Mouse (Mus musculus): ENCODE measurements around the gene Sod1. TPM values are rescaled to one million over a fixed set of nuclear protein-coding genes. Genes with fewer than 3 reads are reported as not detected.
"Not testable (repeated sequence)": the region's sequence is repeated elsewhere in the genome, so short reads cannot be mapped to it uniquely, and the experiment has no call there.

The Sod1 gene
- total RNA-seq, 2 experiments from 2014 or later: 695 to 806 TPM

DNA sequence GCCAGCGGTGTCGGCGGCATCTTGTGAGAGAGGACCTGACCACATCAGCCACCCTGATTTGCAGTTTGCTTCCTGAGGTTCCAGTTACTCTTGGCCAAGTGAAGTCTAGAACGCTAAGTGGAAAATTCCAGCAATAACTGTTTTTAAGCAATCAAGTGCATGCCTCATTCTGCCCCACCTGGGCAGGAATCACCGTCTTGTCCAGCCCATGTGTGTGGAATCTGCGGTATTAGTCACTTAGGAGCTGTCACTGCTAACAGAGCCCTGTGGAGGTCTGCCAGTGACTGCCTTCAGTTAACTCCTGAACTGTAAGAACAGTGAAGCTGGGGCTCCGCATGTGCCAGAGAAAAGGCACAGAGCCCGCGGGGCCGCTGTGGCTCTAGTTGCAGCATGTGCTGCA, 9.8 kb upstream of the Sod1 start:
- ATAC-seq (ENCODE audit: poor library complexity, severe bottlenecking): no peak

DNA sequence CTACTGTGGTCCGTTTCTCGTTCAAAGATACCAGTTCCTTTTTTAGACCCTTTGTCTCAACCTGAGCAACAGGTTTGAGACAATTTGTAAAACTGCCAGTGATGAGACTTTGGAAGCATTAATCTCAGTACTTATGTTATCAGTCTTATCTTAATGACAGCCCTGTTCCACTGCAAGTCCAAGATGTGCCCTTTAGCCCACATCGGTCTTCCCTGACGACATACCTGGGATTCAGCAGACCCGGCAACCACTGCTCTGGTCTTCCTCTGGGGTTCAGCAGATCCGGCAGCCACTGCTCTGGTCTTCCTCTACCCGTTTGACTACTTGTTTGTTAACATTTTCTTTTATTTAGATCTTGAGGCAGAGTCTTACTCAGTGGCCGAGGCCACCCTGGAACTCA, 8.8 kb upstream of the Sod1 start:
- ATAC-seq (ENCODE audit: poor library complexity, severe bottlenecking): no peak

DNA sequence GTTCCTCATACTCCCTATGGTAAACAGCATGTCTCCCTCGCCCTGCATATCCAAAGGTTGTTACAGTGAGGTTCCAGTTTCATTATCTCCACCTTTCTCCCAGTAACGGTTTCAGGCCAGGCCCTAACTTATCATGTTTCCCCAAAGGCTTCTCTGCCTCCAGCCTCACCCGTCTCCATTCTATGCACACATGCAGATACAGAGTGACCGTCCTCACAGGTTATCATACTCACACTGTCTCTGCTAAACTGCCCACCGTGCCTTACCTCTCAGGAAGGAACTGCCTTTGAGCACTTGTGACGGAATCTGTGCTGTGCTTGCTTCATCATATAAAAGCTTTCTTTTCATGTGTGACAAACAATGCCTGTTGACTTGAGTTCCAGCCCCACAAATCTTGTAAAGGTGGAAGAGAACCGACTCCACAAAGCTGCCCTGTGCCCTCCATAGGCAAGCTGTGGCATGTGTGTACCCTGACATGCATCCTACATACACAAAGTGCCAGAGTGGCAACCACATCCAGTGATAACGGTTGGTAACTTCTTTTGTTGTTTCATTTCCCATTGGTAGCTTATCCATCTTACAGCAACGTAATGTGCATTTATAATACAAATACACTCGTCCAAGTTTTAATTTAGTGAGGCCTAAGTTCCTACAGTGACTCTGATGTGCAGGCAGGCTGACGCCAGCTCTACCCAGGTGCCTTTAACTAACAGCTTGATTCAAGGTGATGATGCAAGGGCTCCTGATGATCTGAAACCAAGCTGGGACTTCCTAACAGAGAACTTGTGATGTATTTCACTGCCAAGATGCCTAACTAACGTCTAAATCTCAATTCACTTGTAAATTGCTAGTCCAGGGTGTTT, 6.8 kb upstream of the Sod1 start:
- ATAC-seq (ENCODE audit: poor library complexity, severe bottlenecking): peak; percentile 26; the same call in 1 of the 2 replicates

DNA sequence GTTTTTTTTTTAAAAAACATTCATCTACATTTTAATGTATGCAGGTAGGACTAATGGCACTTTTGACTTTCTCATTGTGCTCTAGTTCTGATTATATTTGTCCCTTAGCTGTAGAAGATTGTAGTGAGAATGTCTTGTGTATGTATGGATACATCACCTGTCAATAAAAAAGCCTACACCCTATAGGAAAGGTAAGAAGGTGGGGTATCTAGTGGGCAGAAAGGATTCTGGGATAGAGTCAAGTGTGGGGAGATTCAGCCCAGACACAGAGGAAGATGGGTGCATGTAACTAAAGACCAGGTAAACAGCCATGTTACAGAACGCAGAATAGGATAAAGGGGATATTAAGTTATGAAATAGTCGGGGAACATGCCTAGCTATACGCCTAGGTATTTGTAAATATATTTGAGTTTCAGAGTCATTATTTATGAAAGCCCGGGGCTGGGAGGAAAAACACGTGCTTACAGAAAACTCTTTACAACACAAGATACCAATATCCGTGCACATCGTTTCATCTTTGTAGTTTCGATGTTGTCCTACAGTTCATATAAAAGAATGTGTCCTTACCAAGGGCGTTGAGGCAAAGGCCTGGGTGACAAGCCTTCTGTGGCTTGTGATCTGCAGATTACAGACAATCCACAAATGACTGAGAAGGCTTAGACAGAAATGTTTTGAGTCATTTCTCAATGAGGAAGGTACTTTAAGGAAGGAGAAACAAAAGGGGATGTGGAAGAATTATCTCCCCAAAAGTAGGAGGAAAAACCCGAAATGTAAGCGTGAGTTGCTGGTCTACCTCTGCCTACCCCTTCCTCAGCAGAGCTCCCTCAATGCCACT, 5.6 kb upstream of the Sod1 start:
- peak; percentile 69 for ATAC-seq (ENCODE audit: poor library complexity, severe bottlenecking)

DNA sequence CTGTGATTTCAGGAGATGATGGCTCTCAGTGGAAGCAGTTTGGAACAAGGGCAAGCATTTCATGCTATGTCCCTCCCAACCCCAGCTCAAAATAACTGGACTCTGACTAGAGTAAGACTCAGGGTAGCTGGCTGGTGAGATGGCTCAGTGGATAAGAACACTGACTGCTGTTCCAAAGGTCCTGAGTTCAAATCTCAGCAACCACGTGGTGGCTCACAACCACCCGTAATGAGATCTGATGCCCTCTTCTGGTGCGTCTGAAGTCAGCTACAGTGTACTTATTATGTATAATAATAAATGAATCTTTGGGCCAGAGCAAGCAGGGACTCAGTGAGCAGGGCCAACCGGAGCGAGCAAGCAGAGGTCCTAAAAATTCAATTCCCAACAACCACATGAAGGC, 4.7 kb upstream of the Sod1 start:
- not testable (repeated sequence) for ATAC-seq (ENCODE audit: poor library complexity, severe bottlenecking)

DNA sequence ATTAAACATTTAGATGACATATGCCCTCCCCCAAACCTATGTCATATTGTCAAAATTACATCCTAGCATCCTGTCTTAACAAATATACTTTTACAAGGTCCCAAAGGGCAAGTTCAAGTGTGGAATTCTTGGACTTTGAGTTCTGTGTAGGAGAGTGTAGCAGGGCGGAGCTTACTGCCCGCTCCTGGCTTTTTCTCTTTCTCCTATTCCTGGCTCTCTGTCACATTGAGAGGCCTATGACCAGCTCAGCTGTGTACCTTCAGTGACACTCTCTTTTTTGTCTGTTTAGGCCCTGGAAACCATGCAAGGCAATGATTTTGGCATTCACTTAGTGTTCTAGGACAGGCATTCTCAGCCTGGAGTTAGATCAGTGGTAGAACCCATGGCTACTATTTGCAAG, 4.1 kb upstream of the Sod1 start:
- no peak for ATAC-seq (ENCODE audit: poor library complexity, severe bottlenecking)

DNA sequence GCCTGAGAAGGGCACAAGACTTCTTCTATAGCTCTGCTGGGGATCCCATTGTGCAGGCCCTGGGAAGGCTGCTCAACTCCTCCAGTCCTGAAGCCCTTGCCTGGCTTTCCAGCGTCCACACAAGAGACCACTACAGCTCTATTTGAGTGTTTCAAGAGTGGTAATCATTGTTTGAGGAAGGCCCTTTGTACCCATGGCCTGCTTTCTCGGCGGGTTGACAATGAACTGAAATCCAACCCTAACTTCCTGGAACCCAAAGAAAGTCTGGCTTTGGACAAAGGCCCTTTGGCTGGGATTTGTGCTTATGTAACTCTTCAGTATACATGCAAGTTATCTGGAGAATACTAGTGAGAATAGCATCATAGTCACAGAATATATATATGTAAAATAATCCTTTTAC, 3.2 kb upstream of the Sod1 start:
- ATAC-seq (ENCODE audit: poor library complexity, severe bottlenecking): no peak

DNA sequence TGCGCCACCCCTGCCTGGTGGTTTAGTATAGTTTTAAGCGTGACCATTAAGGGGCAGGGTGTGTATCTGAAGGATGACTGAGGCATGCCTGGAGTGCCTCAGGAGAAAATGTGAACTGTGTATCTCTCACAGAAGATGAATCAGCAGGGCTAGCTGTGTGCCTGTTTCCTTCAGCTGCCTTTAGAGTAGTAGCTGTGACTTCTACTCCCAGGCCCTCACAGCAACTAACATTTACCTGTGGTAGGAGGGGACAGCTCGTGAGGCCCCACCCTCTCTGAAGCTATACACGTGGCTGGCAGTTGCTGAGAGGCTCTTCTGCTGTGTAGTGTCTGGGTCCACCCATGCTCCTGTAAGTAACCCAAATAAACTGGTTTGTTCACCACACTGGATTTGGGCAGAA, 2.6 kb upstream of the Sod1 start:
- ATAC-seq (ENCODE audit: poor library complexity, severe bottlenecking): no peak

DNA sequence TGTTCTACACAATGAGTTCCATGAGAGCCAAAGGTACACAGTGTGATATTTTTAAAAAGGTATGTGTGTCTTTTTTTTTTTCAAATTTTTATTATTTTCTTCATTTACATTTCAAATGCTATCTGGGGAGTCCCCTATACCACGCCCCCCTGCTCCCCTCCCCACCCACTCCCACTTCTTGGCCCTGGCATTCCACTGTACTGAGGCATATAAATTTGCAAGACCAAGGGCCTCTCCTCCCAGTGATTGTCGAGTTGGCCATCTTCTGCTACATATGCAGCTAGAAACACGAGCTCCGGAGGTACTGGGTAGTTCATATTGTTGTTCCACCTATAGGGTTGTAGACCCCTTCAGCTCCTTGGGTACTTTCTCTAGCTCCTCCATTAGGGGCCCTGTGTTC, 1.1 kb upstream of the Sod1 start:
- ATAC-seq (ENCODE audit: poor library complexity, severe bottlenecking): not testable (repeated sequence)

DNA sequence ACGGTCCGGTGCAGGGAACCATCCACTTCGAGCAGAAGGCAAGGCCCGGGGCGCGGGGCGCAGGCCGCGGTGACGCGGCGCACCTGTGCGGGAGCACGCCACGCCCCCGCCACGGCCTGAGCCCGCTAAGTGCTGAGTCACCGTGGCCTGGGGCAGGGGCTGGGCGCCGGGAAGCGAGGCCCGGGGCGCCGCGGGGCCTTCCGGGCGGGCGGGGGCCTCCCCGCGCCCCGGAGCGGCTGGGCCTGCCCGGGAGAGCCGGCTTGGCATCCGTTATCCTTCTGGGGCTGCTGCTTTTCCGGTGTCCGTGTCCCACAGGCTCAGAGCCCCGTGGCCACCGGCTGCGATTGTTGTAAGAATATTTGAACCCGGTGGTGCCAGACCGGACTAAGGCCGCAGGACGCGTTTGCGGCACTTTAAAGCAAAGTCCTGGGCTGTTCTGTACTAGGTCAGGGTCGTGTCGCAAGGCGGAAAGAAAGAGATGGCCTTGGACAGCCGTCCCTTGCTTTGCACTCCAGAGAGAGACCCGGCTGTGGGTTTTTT, 408 bp downstream of the Sod1 start:
- peak; percentile 22 for ATAC-seq (ENCODE audit: poor library complexity, severe bottlenecking)

DNA sequence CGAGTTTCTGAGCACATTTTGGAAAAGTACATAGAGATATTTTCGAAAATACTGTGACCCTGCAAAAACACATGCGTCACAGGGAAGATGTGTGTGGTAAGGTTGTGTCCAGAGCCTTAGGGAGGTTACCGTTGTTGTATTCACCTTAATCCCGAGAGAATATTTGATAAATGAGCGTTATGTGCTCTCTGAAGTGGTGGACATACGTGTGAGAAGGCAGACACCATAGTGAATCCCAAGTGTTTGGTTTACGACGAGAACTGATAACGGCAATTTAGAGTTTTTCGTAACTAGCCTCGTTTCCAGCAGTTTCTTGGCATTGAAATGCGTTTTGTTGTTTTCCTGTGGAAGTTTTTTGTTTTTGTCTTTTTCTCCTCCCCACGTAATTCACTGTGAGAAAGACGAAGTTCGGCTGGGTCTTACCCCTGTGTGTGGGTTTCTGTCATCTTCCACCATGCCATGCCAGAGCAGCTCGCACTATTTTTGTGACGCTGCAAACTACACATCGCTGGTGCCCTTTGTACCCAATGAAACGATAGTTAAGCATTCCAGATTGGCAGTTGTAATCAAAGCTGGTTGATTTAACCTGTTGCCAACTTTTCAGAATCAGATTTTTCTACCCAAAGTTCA, 1.0 kb downstream of the Sod1 start:
- no peak for ATAC-seq (ENCODE audit: poor library complexity, severe bottlenecking)

DNA sequence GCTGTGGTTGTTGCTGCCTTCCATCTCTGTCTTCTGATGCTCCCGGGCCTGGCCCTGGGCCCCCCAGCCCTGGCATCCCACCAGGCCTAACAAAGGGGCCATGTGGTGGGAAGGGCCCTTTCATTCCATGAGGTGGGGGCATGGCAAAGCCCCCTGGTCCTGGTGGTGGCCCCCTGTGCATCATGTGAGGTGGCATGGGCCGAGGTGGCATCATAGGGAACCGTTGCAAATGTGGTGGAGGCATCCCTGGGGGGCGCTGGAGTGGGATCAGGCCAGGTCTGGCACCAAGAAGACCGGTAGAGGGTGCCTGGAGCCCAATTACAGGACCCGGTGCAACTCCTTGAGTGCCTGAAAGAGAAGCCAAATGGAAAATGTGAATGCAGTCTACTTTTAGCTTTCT, 9.3 kb downstream of the Sod1 start:
- no peak for ATAC-seq (ENCODE audit: poor library complexity, severe bottlenecking)

DNA sequence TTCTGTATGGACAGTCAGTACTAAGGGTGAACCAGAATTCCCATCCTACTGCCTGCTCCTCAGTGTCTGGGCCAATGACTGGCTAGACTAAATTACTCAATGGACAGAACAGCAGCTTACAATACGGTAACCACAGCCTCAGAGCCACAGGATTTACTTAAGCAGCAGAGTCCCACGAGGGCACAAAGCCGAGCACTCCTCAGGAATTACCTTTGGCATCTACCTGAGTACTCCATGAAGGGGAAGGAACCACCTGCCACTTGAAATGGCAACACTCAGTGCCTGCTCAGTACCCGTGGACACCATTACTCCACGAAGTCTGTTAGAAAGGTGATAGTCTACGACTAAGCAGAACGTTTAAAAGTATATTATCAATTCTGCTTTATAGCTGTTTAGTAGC, 10.7 kb downstream of the Sod1 start:
- ATAC-seq (ENCODE audit: poor library complexity, severe bottlenecking): no peak

DNA sequence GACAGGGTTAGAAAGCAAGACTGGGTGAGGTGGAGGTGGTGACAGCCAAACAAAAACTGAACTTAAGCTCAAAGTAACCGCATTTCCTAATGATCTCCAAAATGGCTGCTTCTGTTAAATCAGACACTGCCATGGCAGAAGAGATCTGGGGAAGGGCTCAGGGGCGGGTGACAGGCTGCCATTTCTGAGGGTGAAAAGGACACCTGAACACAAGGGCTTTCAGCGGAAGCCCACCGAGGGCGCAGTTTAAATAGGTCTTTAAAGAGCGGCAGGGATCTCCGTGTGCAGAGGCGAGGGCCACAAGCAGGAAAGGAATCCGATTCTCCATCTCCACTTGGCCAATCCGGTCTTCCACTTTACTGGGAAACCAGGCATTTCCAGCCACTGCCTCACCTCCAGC, 13.1 kb downstream of the Sod1 start:
- no peak for ATAC-seq (ENCODE audit: poor library complexity, severe bottlenecking)

DNA sequence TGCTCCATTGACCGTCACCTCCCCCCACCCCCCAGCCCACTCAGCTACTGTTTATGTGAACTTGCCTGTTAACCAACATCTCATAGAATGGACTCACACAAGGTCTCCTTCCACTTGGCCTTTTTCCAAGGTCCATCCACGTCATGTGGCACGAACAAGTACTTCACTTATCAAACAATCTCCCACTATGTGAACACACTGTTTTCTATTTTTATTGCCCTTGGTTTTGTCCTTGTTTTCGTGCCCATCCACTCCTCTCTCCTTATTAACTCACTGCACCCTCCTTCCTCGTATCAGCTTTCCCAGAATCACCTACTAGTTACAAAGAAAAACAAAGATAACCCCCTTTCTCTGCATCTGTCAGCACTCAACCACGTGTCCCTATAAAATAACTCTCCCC, 14.1 kb downstream of the Sod1 start:
- ATAC-seq (ENCODE audit: poor library complexity, severe bottlenecking): no peak

DNA sequence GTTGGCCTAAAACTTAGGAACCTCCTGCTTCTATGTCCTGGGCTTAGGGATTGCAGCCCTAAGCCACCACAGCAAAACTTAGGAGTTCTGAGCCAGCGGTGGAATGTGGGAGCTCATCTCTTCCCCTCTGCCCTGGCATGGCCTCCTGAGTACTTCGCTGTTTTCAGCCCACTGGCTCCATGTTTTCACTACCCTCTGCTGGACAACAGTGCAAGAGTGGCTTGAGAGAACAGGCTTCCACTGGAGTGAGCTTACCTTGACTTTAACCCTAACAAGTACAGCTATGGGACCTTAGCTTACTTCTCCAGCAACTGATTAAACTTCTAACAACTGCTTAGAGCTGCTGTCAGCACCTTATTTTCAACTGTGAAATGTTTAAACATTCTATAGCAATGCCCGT, 14.6 kb downstream of the Sod1 start:
- no peak for ATAC-seq (ENCODE audit: poor library complexity, severe bottlenecking)

DNA sequence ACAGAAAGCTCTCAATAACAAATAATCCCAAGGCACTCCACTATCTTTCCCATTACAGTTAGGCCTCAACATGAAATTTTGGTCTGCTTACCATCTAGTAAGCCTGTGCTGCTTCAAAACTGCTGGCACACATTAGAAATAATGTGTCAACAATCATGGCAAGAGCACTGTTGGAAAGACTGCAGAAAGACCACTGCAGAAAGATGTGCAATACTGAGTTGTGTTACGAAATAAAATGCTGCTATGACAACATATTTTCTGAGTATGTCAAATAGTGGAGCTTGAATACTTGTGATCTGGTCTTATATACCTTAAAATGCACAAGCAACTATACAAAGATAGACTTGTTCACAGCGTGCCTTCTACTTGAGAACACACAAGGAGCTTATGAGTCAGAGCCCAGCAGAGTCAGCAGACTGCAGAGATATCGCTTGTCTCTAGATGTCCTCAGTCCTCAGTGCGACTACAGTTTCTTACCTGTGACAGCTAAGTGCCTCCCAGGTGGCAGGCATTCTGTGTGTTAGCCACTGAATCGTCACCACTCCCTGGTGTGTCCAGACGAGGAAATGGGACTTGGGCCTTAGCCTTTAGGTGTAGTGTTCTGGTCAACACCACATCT, 18.7 kb downstream of the Sod1 start:
- no peak for ATAC-seq (ENCODE audit: poor library complexity, severe bottlenecking)

DNA sequence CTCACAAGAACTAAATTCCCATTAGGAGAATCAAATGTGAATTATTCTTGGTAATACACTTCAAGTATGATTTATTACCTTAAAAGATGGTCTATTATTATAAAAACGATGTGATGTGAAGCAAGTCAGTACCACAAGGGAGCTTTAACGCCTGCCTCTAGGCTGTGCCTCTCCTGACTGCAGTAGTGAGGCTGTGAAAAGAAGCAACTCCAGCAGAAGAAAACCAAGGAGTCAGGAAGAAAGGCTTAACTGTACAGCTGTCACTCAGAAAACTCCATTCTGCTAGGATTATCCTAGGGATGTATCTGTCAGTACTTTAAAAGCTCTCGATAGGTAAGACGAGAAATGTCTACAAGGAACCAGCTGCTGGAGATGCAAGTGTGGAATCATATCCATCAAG, 21.3 kb downstream of the Sod1 start:
- no peak for ATAC-seq (ENCODE audit: poor library complexity, severe bottlenecking)

DNA sequence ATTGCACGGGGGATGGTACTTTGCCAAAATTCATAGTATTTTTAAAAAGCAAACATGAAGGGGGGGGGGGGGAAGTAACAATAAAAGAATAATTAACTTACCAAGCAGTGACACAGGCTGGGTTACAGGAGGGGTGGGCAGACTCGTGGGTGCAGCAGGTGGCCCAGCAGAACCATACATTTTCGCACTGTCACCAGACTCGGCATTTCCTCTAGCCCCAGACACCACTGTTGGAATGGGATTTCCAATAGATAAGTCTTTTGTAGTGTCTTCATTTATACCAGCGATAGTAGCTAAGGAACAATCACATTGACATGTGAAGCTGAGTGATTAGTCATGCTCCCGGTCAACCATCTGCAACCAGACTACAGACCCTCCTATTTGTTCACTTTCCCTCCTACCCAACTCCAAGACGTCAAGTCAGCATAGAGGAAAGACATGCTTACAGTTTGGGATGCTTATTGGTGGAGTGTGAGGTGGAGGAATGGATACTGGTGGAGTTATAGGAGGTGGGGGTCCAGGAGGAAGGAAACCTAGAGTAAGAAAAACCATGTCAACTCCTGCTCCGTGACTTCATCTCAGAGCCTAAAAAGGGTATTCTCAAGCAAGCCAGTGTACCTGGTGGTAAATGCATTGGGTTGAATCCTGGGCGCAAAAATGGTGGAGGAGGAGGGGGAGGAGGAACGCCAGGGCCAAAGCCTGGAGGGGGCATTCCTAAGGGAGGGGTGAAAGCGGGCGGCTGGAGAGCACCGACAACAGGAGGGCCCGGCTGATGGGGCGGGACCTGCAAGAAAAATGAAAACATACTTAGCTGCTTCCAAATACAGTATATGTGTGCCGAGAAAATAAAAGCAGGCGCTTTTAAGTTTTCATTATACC, 22.1 kb downstream of the Sod1 start:
- ATAC-seq (ENCODE audit: poor library complexity, severe bottlenecking): no peak

DNA sequence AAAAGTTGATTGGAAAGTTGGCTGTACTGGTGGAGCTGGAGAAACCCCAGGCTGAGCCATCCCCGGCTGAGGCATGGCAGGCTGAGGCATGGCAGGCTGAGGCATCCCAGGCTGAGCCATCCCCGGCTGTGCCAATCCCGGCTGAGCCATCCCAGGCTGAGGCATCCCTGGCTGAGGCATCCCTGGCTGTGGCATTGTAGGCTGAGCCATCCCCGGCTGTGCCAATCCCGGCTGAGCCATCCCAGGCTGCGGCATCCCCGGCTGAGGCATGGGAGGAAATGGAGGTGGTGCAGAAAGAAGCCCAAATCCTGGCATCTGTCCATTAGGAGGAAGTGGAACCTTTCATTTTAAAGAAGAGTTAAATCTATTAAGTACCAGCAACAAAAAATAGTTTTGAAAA, 29.5 kb downstream of the Sod1 start:
- ATAC-seq (ENCODE audit: poor library complexity, severe bottlenecking): no peak
